Mouse (Mus musculus) forebrain, embryonic 10.5 days (tissue): ENCODE results near the gene Pgbd5. TPM values are rescaled to one million over a fixed set of nuclear protein-coding genes. Genes with fewer than 3 reads are reported as not detected.
"Not testable (repeated sequence)": the region's sequence is repeated elsewhere in the genome, so short reads cannot be mapped to it uniquely, and the experiment has no call there.

Source experiments
- DNase-seq: peaks from one replicate; pipeline ENCODE4 v3.0.0-alpha.2; 2017; ENCODE audit warnings: low spot score; ENCODE audit errors: extremely low spot score
- H3K27ac ChIP-seq: fragments of 300-500 bp; sonication (generic); 2 replicates; pipeline ENCODE4 v1.5.1; 2016; ENCODE audit warnings: mild to moderate bottlenecking
- H3K27me3 ChIP-seq: fragments of 300-500 bp; sonication (generic); 2 replicates; pipeline ENCODE4 v1.6.1; 2016; ENCODE audit warnings: mild to moderate bottlenecking; ENCODE audit not compliant: poor library complexity, severe bottlenecking
- H3K36me3 ChIP-seq: fragments of 300-500 bp; sonication (generic); replicated peaks from 2 replicates; pipeline ENCODE4 v1.6.1; 2016; ENCODE audit warnings: mild to moderate bottlenecking, moderate library complexity
- H3K4me1 ChIP-seq: fragments of 300-500 bp; sonication (generic); 2 replicates; pipeline ENCODE4 v1.6.1; 2016
- H3K4me3 ChIP-seq: fragments of 300-500 bp; sonication (generic); 2 replicates; pipeline ENCODE4 v1.5.1; 2016; ENCODE audit warnings: mild to moderate bottlenecking, moderate library complexity
- H3K9me3 ChIP-seq: fragments of 300-500 bp; sonication (generic); 2 replicates; pipeline ENCODE4 v1.6.1; 2016; ENCODE audit warnings: mild to moderate bottlenecking, moderate library complexity
- WGBS: fragments of 180-500 bp; shearing (Covaris S2); methylation state at CpG from one replicate; pipeline ENCODE4 v1.1.7; 2016; 5-methylcytosine and 5-hydroxymethylcytosine counted together
- polyA plus RNA-seq: library from polyadenylated mRNA; unstranded; fragments of >200 nt; fragmentation: Nextera tagmentation; extraction: Ambion mirVana; gene quantifications from 2 replicates; pipeline ENCODE4 v1.2.1, GENCODE M21; 2016

Pgbd5 gene
- polyA plus RNA-seq, 1 experiment from 2014 or later, result 2.5 TPM

- no peak overlapping the region for H3K27ac ChIP-seq
- H3K27me3 ChIP-seq, result no peaks in the 10 kb centered on the region
- WGBS, result 63% methylated on average over 3 of the region's 3 CpGs
- H3K4me1 ChIP-seq, result 0 out of 2 replicates have a peak, but pooled peaks cover 4% of the 10 kb centered on the region
- DNase-seq, result no peak
- H3K36me3 ChIP-seq, result no peaks in the 10 kb centered on the region
- H3K4me3 ChIP-seq, result no peak overlapping the region
- peaks cover 5% of the 10 kb centered on the region; the same call in 1 of the 2 replicates for H3K9me3 ChIP-seq
Measured at GRCm38 (mm10) chr8:124455359-124455758, 15.9 kb upstream of the Pgbd5 start.

- H3K4me1 ChIP-seq, result peaks cover 12% of the 10 kb centered on the region
- no peaks in the 10 kb centered on the region for H3K36me3 ChIP-seq
- no peaks in the 10 kb centered on the region for H3K27me3 ChIP-seq
- peaks cover 9% of the 10 kb centered on the region; the same call in 1 of the 2 replicates for H3K9me3 ChIP-seq
- H3K4me3 ChIP-seq, result no peak overlapping the region
- DNase-seq, result no peak
- 91% methylated on average over 8 of the region's 8 CpGs for WGBS
- no peak overlapping the region for H3K27ac ChIP-seq
Measured at GRCm38 (mm10) chr8:124450192-124450895, 10.9 kb upstream of the Pgbd5 start.

DNA sequence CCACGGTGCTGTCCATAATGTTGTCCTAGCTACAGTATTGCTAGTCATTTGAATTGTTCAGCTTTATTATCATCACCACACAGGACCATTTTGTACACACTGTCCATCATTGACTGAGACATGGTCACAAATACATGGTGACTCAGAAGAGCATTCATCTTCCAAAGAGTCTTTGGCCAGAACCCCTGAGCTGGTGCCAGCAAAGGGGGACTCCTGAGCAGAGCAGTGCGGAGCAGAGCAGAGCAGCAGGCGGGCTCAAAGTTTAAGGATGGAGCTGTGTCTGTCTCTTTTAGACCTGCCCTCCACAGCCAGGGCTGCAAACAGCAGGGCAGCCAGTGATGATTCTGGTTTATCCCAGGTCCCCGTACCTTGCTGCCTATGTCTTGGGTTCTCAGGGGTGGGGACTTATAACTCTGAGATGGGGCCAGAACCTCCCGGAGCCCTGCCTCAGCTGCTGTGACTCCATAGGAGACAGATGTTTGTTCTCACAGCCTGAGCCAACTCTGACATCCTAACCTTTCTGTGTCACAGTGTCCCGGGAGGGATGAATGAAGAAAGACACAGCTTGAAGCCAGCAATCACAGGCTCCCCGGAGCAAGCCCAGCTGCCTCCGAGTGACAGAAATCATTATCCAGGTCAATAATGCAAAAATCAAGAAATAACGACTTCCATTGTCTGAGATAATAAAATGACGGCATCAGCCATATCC is 9.7 kb upstream of the Pgbd5 start:
- H3K27me3 ChIP-seq, result no peaks in the 10 kb centered on the region
- H3K36me3 ChIP-seq, result no peaks in the 10 kb centered on the region
- H3K9me3 ChIP-seq, result peaks cover 9% of the 10 kb centered on the region; the same call in 1 of the 2 replicates
- WGBS, result 50% methylated on average over 10 of the region's 10 CpGs
- H3K4me3 ChIP-seq, result no peak overlapping the region
- H3K4me1 ChIP-seq, result peaks cover 13% of the 10 kb centered on the region
- 0 out of 2 replicates have a peak overlapping the region, but pooled peaks have one; percentile 31 for H3K27ac ChIP-seq
- no peak for DNase-seq

DNA sequence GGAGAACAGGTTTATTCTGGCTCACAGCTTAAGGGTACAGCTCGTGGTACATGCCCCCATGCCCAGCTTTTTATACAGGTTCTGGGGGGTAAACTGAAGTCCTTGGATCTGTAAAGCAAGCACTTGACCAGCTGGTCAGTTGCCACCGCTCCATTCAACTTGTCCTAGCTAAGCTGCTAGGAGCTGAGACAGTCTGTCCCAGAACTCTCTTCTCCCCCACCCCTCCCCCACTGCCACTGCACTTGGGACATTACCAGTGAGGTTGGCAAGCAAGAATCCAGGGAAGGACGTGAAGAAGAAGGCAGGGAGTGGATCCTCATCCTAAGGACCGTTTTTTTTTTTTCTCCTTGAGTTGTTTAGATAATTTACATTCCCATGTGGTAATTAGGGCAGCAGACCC is 2.7 kb downstream of the Pgbd5 start:
- H3K36me3 ChIP-seq, result no peaks in the 10 kb centered on the region

GRCm38 (mm10) chr8:124435707-124436243 is 3.7 kb downstream of the Pgbd5 start:
- DNase-seq, result no peak
- peaks cover 41% of the 10 kb centered on the region for H3K4me1 ChIP-seq
- 64% methylated on average over 10 of the region's 10 CpGs for WGBS
- no peaks in the 10 kb centered on the region for H3K9me3 ChIP-seq
- peaks cover 41% of the 10 kb centered on the region for H3K27me3 ChIP-seq
- H3K4me3 ChIP-seq, result no peak overlapping the region
- no peak overlapping the region for H3K27ac ChIP-seq
- H3K36me3 ChIP-seq, result no peaks in the 10 kb centered on the region

More for the DNA sequence above, 2.7 kb downstream of the Pgbd5 start:
- Histone ChIP-seq H3K4me1 (peaks cover 33% of the 10 kb centered on the region), H3K27me3 (peaks cover 31% of the 10 kb centered on the region), H3K9me3 (no peaks in the 10 kb centered on the region), H3K4me3 (no peak overlapping the region), H3K27ac (no peak overlapping the region)
- WGBS, result 18% methylated on average over 4 of the region's 4 CpGs
- no peak for DNase-seq

GRCm38 (mm10) chr8:124435170-124435569 is 4.3 kb downstream of the Pgbd5 start:
- WGBS, result 60% methylated on average over 4 of the region's 4 CpGs
- no peak overlapping the region for H3K27ac ChIP-seq
- peaks cover 41% of the 10 kb centered on the region for H3K4me1 ChIP-seq
- H3K36me3 ChIP-seq, result no peaks in the 10 kb centered on the region
- H3K27me3 ChIP-seq, result peaks cover 43% of the 10 kb centered on the region
- no peak for DNase-seq
- peak overlapping the region; percentile 77; the same call in 1 of the 2 replicates for H3K4me3 ChIP-seq
- no peaks in the 10 kb centered on the region for H3K9me3 ChIP-seq

DNA sequence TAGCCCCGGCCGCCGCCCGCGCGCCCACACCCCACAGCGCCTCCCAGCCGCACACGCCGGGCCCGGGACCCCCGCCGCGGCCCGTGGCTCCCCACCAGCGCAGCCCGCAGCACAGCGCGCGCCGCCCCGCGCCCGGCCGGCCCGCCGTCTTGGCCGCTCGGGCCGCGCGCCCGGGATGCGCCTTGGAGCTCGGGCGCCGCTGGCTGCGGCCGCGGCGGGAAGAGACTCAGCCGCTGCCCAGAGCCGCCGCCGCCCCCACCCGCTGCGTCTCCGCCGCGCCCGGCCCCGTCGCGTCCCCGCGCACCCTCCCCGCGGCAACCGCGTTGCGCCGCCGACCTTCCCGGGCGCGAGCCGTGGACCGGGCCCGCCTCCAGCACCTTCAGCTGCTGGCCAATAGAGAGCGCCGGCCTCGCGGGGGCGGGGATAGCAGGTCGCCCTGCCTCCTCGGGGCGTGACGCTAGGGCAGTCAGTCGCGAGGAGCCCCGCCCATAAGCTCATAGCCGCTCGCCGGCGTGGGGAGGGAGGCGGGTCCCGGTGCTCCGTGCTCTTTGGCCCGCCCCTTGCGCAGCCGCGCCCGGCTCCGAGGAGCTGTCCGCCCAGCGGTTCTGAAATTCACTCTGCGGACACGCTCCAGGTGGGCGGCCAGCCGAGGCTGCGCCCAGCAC is 5.2 kb downstream of the Pgbd5 start:
- peak; percentile 93 for DNase-seq
- H3K27ac ChIP-seq, result peak overlapping the region; percentile 78
- peak overlapping the region; percentile 77 for H3K4me3 ChIP-seq
- WGBS, result under 1% methylated on average over 99 of the region's 101 CpGs
- peaks cover 41% of the 10 kb centered on the region for H3K4me1 ChIP-seq
- peaks cover 43% of the 10 kb centered on the region for H3K27me3 ChIP-seq
- no peaks in the 10 kb centered on the region for H3K9me3 ChIP-seq
- no peaks in the 10 kb centered on the region for H3K36me3 ChIP-seq

GRCm38 (mm10) chr8:124433451-124434125 is 5.9 kb downstream of the Pgbd5 start:
- DNase-seq, result peak; percentile 39
- Histone ChIP-seq H3K4me1 (peaks cover 41% of the 10 kb centered on the region), H3K27me3 (peaks cover 43% of the 10 kb centered on the region), H3K4me3 (peak overlapping the region; percentile 77), H3K36me3 (no peaks in the 10 kb centered on the region), H3K9me3 (no peaks in the 10 kb centered on the region), H3K27ac (peak overlapping the region; percentile 78)
- 2% methylated on average over 55 of the region's 56 CpGs for WGBS

GRCm38 (mm10) chr8:124430881-124431280 is 8.6 kb downstream of the Pgbd5 start:
- no peaks in the 10 kb centered on the region for H3K9me3 ChIP-seq
- 62% methylated on average over 6 of the region's 6 CpGs for WGBS
- H3K27ac ChIP-seq, result no peak overlapping the region
- H3K27me3 ChIP-seq, result peaks cover 41% of the 10 kb centered on the region
- DNase-seq, result no peak
- H3K36me3 ChIP-seq, result no peaks in the 10 kb centered on the region
- H3K4me3 ChIP-seq, result no peak overlapping the region
- peaks cover 26% of the 10 kb centered on the region for H3K4me1 ChIP-seq

DNA sequence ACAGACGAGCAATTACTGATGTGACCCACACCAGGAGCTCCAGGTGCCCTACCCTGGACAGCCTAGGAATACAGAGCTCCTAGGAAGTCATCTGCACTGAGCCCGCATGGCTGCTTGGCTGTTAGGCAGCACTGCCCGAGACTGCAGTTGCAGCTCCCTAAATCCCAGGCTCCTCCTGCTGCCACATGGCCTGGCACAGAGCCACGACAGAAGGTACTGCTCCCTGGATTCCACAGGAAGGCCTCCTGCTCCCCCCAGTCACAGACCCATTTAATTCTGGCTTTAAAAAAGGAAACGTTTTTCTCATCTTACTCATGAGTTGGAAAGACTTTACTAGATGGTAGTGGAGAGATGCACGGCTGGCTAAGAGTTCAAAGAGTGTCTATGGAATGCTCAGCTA is 10.0 kb downstream of the Pgbd5 start:
- Histone ChIP-seq H3K4me1 (peaks cover 19% of the 10 kb centered on the region), H3K36me3 (no peaks in the 10 kb centered on the region), H3K4me3 (no peak overlapping the region), H3K9me3 (no peaks in the 10 kb centered on the region), H3K27me3 (peaks cover 34% of the 10 kb centered on the region), H3K27ac (no peak overlapping the region)
- no peak for DNase-seq
- WGBS, result 75% methylated on average over 6 of the region's 6 CpGs

DNA sequence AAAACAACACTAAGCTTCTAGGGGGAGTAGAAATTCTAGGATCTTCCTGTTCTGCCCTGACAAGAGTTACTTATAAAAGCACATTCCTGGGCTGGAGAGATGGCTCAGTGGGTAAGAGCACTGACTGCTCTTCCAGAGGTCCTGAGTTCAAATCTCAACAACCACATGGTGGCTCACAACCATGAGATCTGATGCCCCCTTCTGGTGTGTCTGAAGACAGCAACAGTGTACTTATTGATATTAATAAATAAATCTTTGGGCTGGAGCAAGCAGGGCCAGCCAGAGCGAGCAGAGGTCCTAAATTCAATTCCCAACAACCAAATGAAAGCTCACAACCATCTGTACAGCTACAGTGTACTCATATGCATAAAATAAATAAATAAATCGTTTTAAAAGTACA is 10.7 kb downstream of the Pgbd5 start:
- not testable (repeated sequence) for H3K36me3 ChIP-seq, DNase-seq, H3K9me3 ChIP-seq, H3K27ac ChIP-seq, H3K4me3 ChIP-seq
- peaks cover 17% of the 10 kb centered on the region for H3K4me1 ChIP-seq
- peaks cover 31% of the 10 kb centered on the region for H3K27me3 ChIP-seq
- 75% methylated on average over 2 of the region's 2 CpGs for WGBS

DNA sequence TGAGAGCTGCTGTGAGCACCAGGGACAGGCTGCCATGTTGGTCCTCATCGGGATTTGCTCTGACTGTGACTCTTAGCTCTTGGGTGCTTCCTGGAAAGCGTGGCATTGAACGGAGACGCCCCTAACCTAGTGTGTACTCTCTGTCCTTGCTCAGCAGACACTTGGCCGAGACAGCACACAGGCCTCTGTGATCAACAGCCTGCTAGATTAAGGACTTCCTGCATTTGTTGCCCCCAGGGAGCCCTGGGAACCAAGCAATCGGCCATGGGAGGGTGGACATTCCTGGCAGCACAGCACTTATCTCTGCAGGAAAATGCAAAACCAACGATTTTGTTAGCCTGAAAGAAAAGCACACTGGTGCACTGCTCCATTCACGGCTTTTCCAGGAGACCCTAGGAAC is 18.0 kb downstream of the Pgbd5 start:
- H3K4me1 ChIP-seq, result 0 out of 2 replicates have a peak, but pooled peaks cover under 1% of the 10 kb centered on the region
- no peak for DNase-seq
- no peaks in the 10 kb centered on the region for H3K27me3 ChIP-seq
- H3K9me3 ChIP-seq, result no peaks in the 10 kb centered on the region
- H3K4me3 ChIP-seq, result no peak overlapping the region
- H3K36me3 ChIP-seq, result no peaks in the 10 kb centered on the region
- no peak overlapping the region for H3K27ac ChIP-seq
- whole genome bisulfite sequencing, result 73% methylated on average over 8 of the region's 8 CpGs
